Mouse (Mus musculus): ENCODE results near the gene Setd5. TPM values are rescaled to one million over a fixed set of nuclear protein-coding genes. Genes with fewer than 3 reads are reported as not detected.

Setd5 gene
- polyA plus RNA-seq, 2 experiments: 11.8 to 14.1 TPM

- Histone ChIP-seq H3K4me2 (ENCODE audit: low read depth) (no peak overlapping the region), H3K9me3 (ENCODE audit: control insufficient read depth, low read length) (no peaks in the 10 kb centered on the region)
Measured at GRCm38 (mm10) chr6:113193765-113194460, 116.7 kb downstream of the Setd5 start.

GRCm38 (mm10) chr6:113194517-113194840, 117.3 kb downstream of the Setd5 start:
- ATAC-seq (ENCODE audit: insufficient read depth) (no peak), DNase-seq (ENCODE audit: low read depth in 3 of 3, low spot score in 3 of 3) (no peak)
- Histone ChIP-seq H3K9me3 (ENCODE audit: control insufficient read depth, low read length) (no peaks in the 10 kb centered on the region), H3K4me1 (replicated peaks; ENCODE audit: control insufficient read depth in 2 of 2, insufficient read depth in 2 of 2, low read length in 1 of 2) (no peaks in the 10 kb centered on the region), H3K27ac (no peak overlapping the region), H3K27me3 (ENCODE audit: control insufficient read depth, insufficient read depth, low read length) (peaks cover 33% of the 10 kb centered on the region), H3K36me3 (replicated peaks; ENCODE audit: control insufficient read depth, insufficient read depth, low read depth) (no peaks in the 10 kb centered on the region), H3K9ac (replicated peaks) (no peak overlapping the region), H3K4me2 (ENCODE audit: low read depth) (no peak overlapping the region), H3K4me3 (ENCODE audit: insufficient read depth in 1 of 2, low read depth in 2 of 2, low read length in 2 of 2) (no peak overlapping the region)
- WGBS (ENCODE audit: insufficient replicate concordance): 6% methylated on average over 5 of the region's 5 CpGs
- no peak for TF ChIP-seq EP300 (IDR thresholded peaks at IDR 0.05; ENCODE audit: low read depth)
- no peak for TF ChIP-seq CTCF (IDR thresholded peaks at IDR 0.05; ENCODE audit: low read depth)

More at GRCm38 (mm10) chr6:113193765-113194460, 116.7 kb downstream of the Setd5 start:
- Histone ChIP-seq H3K4me3 (ENCODE audit: insufficient read depth in 1 of 2, low read depth in 2 of 2, low read length in 2 of 2) (no peak overlapping the region), H3K9ac (replicated peaks) (no peak overlapping the region), H3K4me1 (replicated peaks; ENCODE audit: control insufficient read depth in 2 of 2, insufficient read depth in 2 of 2, low read length in 1 of 2) (no peaks in the 10 kb centered on the region), H3K36me3 (replicated peaks; ENCODE audit: control insufficient read depth, insufficient read depth, low read depth) (no peaks in the 10 kb centered on the region), H3K27ac (no peak overlapping the region), H3K27me3 (ENCODE audit: control insufficient read depth, insufficient read depth, low read length) (peaks cover 33% of the 10 kb centered on the region)
- DNase-seq (ENCODE audit: low read depth in 3 of 3, low spot score in 3 of 3): peak in 1 of 3 experiments; percentile 11
- WGBS (ENCODE audit: insufficient replicate concordance): 5% methylated on average over 46 of the region's 46 CpGs
- ATAC-seq (ENCODE audit: insufficient read depth): no peak
- no peak for TF ChIP-seq CTCF (IDR thresholded peaks at IDR 0.05; ENCODE audit: low read depth)
- no peak for TF ChIP-seq EP300 (IDR thresholded peaks at IDR 0.05; ENCODE audit: low read depth)

- DNase-seq (ENCODE audit: low read depth in 3 of 3, low spot score in 3 of 3): no peak
- Histone ChIP-seq H3K4me1 (replicated peaks; ENCODE audit: control insufficient read depth in 2 of 2, insufficient read depth in 2 of 2, low read length in 1 of 2) (no peaks in the 10 kb centered on the region), H3K27me3 (ENCODE audit: control insufficient read depth, insufficient read depth, low read length) (peaks cover 33% of the 10 kb centered on the region), H3K4me2 (ENCODE audit: low read depth) (peak within 1 kb of the TSS; percentile 47), H3K27ac (no peak within 1 kb of the TSS), H3K36me3 (replicated peaks; ENCODE audit: control insufficient read depth, insufficient read depth, low read depth) (no peaks in the 10 kb centered on the region), H3K9me3 (ENCODE audit: control insufficient read depth, low read length) (no peaks in the 10 kb centered on the region), H3K4me3 (ENCODE audit: insufficient read depth in 1 of 2, low read depth in 2 of 2, low read length in 2 of 2) (peak within 1 kb of the TSS in 1 of 2 experiments; percentile 34; a peak in 2 of 4 replicates), H3K9ac (replicated peaks) (no peak within 1 kb of the TSS)
- WGBS (ENCODE audit: insufficient replicate concordance): 3% methylated on average over 49 of the region's 66 CpGs
- no peak for TF ChIP-seq CTCF (IDR thresholded peaks at IDR 0.05; ENCODE audit: low read depth)
- TF ChIP-seq EP300 (IDR thresholded peaks at IDR 0.05; ENCODE audit: low read depth): no peak
- no peak for ATAC-seq (ENCODE audit: insufficient read depth)
Measured at GRCm38 (mm10) chr6:113194841-113195595, 117.9 kb downstream of the Setd5 start, which contains the start of gene Lhfpl4. Gene Lhfpl4 (minus strand): TSS chr6:113195384.

- DNase-seq (ENCODE audit: low read depth in 3 of 3, low spot score in 3 of 3) (no peak), ATAC-seq (ENCODE audit: insufficient read depth) (no peak)
- H3K27me3 ChIP-seq (ENCODE audit: control insufficient read depth, insufficient read depth, low read length): peaks cover 33% of the 10 kb centered on the region
- H3K27ac ChIP-seq: no peak overlapping the region
- H3K9ac ChIP-seq (replicated peaks): no peak overlapping the region
- no peaks in the 10 kb centered on the region for H3K9me3 ChIP-seq (ENCODE audit: control insufficient read depth, low read length)
- no peaks in the 10 kb centered on the region for H3K36me3 ChIP-seq (replicated peaks; ENCODE audit: control insufficient read depth, insufficient read depth, low read depth)
- no peak overlapping the region for H3K4me2 ChIP-seq (ENCODE audit: low read depth)
- no peak for TF ChIP-seq EP300 (IDR thresholded peaks at IDR 0.05; ENCODE audit: low read depth)
- no peak for TF ChIP-seq CTCF (IDR thresholded peaks at IDR 0.05; ENCODE audit: low read depth)
- H3K4me3 ChIP-seq (ENCODE audit: insufficient read depth in 1 of 2, low read depth in 2 of 2, low read length in 2 of 2): no peak overlapping the region
- no peaks in the 10 kb centered on the region for H3K4me1 ChIP-seq (replicated peaks; ENCODE audit: control insufficient read depth in 2 of 2, insufficient read depth in 2 of 2, low read length in 1 of 2)
- 21% methylated on average over 9 of the region's 9 CpGs for WGBS (ENCODE audit: insufficient replicate concordance)
Measured at GRCm38 (mm10) chr6:113195596-113195992, 118.4 kb downstream of the Setd5 start.

Other genes starting within 250 kb of the Setd5 start
- gene Srgap3, start 130.1 kb upstream of the Setd5 start, polyA plus RNA-seq (2012; rRNA removed): 0.26 and 0.27 TPM in 2 replicates
- 0.20 and 0.35 TPM in 2 replicates for gene Srgap3, start 130.1 kb upstream of the Setd5 start, polyA plus RNA-seq (2014; fragmentation: Nextera tagmentation; extraction: Ambion mirVana)
- 14.0 and 19.6 TPM in 2 replicates for gene Thumpd3, start 31.1 kb upstream of the Setd5 start, polyA plus RNA-seq (2012; rRNA removed)
- gene Thumpd3, start 31.1 kb upstream of the Setd5 start, polyA plus RNA-seq (2014; fragmentation: Nextera tagmentation; extraction: Ambion mirVana): 35.4 and 35.7 TPM in 2 replicates
- 0.06 TPM in 1 of 2 replicates, not detected in the other for gene Lhfpl4, start 118.0 kb downstream of the Setd5 start, polyA plus RNA-seq (2012; rRNA removed)
- gene Lhfpl4, start 118.0 kb downstream of the Setd5 start, polyA plus RNA-seq (2014; fragmentation: Nextera tagmentation; extraction: Ambion mirVana): 0.13 TPM in 1 of 2 replicates, not detected in the other
- 11.6 and 13.6 TPM in 2 replicates for gene Mtmr14, start 160.5 kb downstream of the Setd5 start, polyA plus RNA-seq (2012; rRNA removed)
- 16.0 and 17.0 TPM in 2 replicates for gene Mtmr14, start 160.5 kb downstream of the Setd5 start, polyA plus RNA-seq (2014; fragmentation: Nextera tagmentation; extraction: Ambion mirVana)
- gene Cpne9, start 204.9 kb downstream of the Setd5 start, polyA plus RNA-seq (2012; rRNA removed): 0.02 TPM in 2 replicates
- gene Cpne9, start 204.9 kb downstream of the Setd5 start, polyA plus RNA-seq (2014; fragmentation: Nextera tagmentation; extraction: Ambion mirVana): not detected in 2 replicates
- 9.4 and 11.7 TPM in 2 replicates for gene Brpf1, start 229.8 kb downstream of the Setd5 start, polyA plus RNA-seq (2012; rRNA removed)
- gene Brpf1, start 229.8 kb downstream of the Setd5 start, polyA plus RNA-seq (2014; fragmentation: Nextera tagmentation; extraction: Ambion mirVana): 6.7 and 7.5 TPM in 2 replicates
- 8.0 TPM in 2 replicates for gene Ogg1, start 249.6 kb downstream of the Setd5 start, polyA plus RNA-seq (2012; rRNA removed)
- gene Ogg1, start 249.6 kb downstream of the Setd5 start, polyA plus RNA-seq (2014; fragmentation: Nextera tagmentation; extraction: Ambion mirVana): 4.5 and 5.1 TPM in 2 replicates

Data from liver, embryonic 14.5 days (tissue).